Mouse (Mus musculus) testis, adult 2 months (tissue): ENCODE data around the gene Atp6v1c2. TPM values are rescaled to one million over a fixed set of nuclear protein-coding genes. Genes with fewer than 3 reads are reported as not detected.
A peak's percentile ranks its signal among the peaks of the same experiment; 100 is the strongest.

Experiments
- H3K27ac ChIP-seq: fragments of 200-500 bp; 2 replicates; pipeline ENCODE4 v1.5.1; 2012; ENCODE audit warnings: low read depth, low read length; ENCODE audit not compliant: control insufficient read depth, insufficient read depth
- H3K27me3 ChIP-seq: fragments of 200-500 bp; 2 replicates; pipeline ENCODE4 v1.6.1; 2012; ENCODE audit warnings: mild to moderate bottlenecking, low read length, moderate library complexity; ENCODE audit not compliant: control insufficient read depth, insufficient read depth
- H3K36me3 ChIP-seq: fragments of 200-500 bp; 2 replicates; pipeline ENCODE4 v1.6.1; 2012; ENCODE audit warnings: mild to moderate bottlenecking, low read length; ENCODE audit not compliant: control insufficient read depth, insufficient read depth
- H3K4me1 ChIP-seq: fragments of 200-500 bp; 2 replicates; pipeline ENCODE4 v1.6.1; 2012; ENCODE audit warnings: low read length; ENCODE audit not compliant: control insufficient read depth, insufficient read depth
- H3K4me3 ChIP-seq: fragments of 200-500 bp; 2 replicates; pipeline ENCODE4 v1.5.1; 2012; ENCODE audit warnings: low read depth, mild to moderate bottlenecking, low read length, moderate library complexity, mixed read lengths; ENCODE audit not compliant: control insufficient read depth
- CTCF ChIP-seq: fragments of 200-500 bp; IDR thresholded peaks from 2 replicates; pipeline ENCODE4 v1.5.1; 2012; ENCODE audit warnings: low read depth, mild to moderate bottlenecking, inconsistent platforms, low read length, moderate library complexity; ENCODE audit not compliant: control insufficient read depth, insufficient read depth, insufficient replicate concordance
- POLR2A ChIP-seq: fragments of 200-500 bp; IDR thresholded peaks from 2 replicates; pipeline ENCODE4 v1.6.1; 2012; ENCODE audit warnings: low read depth, mild to moderate bottlenecking, inconsistent platforms, low read length, moderate library complexity; ENCODE audit not compliant: control insufficient read depth
- polyA plus RNA-seq: library from polyadenylated mRNA; depleted of rRNA; stranded (reverse); fragments of >200 nt; gene quantifications from 2 replicates; pipeline ENCODE4 v1.2.3, GENCODE M21; 2012

Atp6v1c2 gene
- polyA plus RNA-seq, 1 experiment, result 1.0 TPM

GRCm38 (mm10) chr12:17324549-17325470, 4.3 kb downstream of the Atp6v1c2 start:
- H3K27me3 ChIP-seq, result peaks cover 2% of the 10 kb centered on the region; the same call in 1 of the 2 replicates
- no peaks in the 10 kb centered on the region for H3K36me3 ChIP-seq
- H3K4me3 ChIP-seq, result peak overlapping the region; percentile 75
- TF ChIP-seq CTCF (no peak), POLR2A (no peak)
- H3K4me1 ChIP-seq, result peaks cover 9% of the 10 kb centered on the region
- H3K27ac ChIP-seq, result no peak overlapping the region

GRCm38 (mm10) chr12:17318453-17318852, 10.7 kb downstream of the Atp6v1c2 start:
- Histone ChIP-seq H3K36me3 (no peaks in the 10 kb centered on the region), H3K4me1 (no peaks in the 10 kb centered on the region), H3K27me3 (no peaks in the 10 kb centered on the region), H3K27ac (no peak overlapping the region), H3K4me3 (no peak overlapping the region)
- no peak for TF ChIP-seq POLR2A
- no peak for TF ChIP-seq CTCF

- Histone ChIP-seq H3K27me3 (no peaks in the 10 kb centered on the region), H3K36me3 (no peaks in the 10 kb centered on the region), H3K4me3 (no peak overlapping the region), H3K4me1 (no peaks in the 10 kb centered on the region), H3K27ac (no peak overlapping the region)
- TF ChIP-seq POLR2A (no peak), CTCF (no peak)
Measured at GRCm38 (mm10) chr12:17317970-17318369, 11.2 kb downstream of the Atp6v1c2 start.

GRCm38 (mm10) chr12:17316096-17316495, 13.1 kb downstream of the Atp6v1c2 start:
- no peaks in the 10 kb centered on the region for H3K27me3 ChIP-seq
- no peak for TF ChIP-seq CTCF
- TF ChIP-seq POLR2A, result no peak
- no peaks in the 10 kb centered on the region for H3K36me3 ChIP-seq
- no peak overlapping the region for H3K27ac ChIP-seq
- H3K4me1 ChIP-seq, result no peaks in the 10 kb centered on the region
- H3K4me3 ChIP-seq, result no peak overlapping the region

- TF ChIP-seq CTCF, result no peak
- TF ChIP-seq POLR2A, result no peak
- no peaks in the 10 kb centered on the region for H3K4me1 ChIP-seq
- H3K27me3 ChIP-seq, result no peaks in the 10 kb centered on the region
- no peak overlapping the region for H3K4me3 ChIP-seq
- no peaks in the 10 kb centered on the region for H3K36me3 ChIP-seq
- H3K27ac ChIP-seq, result no peak overlapping the region
Measured at GRCm38 (mm10) chr12:17310852-17311839, 18.0 kb downstream of the Atp6v1c2 start.

GRCm38 (mm10) chr12:17308246-17308645, 20.9 kb downstream of the Atp6v1c2 start:
- Histone ChIP-seq H3K4me1 (peaks cover 3% of the 10 kb centered on the region), H3K36me3 (no peaks in the 10 kb centered on the region), H3K4me3 (no peak overlapping the region), H3K27ac (no peak overlapping the region), H3K27me3 (no peaks in the 10 kb centered on the region)
- no peak for TF ChIP-seq CTCF

- H3K27me3 ChIP-seq, result no peaks in the 10 kb centered on the region
- peaks cover 3% of the 10 kb centered on the region for H3K4me1 ChIP-seq
- H3K27ac ChIP-seq, result no peak overlapping the region
- H3K36me3 ChIP-seq, result no peaks in the 10 kb centered on the region
- H3K4me3 ChIP-seq, result no peak overlapping the region
- no peak for TF ChIP-seq POLR2A
- no peak for TF ChIP-seq CTCF
Measured at GRCm38 (mm10) chr12:17305445-17305844, 23.7 kb downstream of the Atp6v1c2 start.
